Mouse (Mus musculus) adrenal gland, postnatal 14 days (tissue): ENCODE measurements around the gene Rnf5. TPM values are rescaled to one million over a fixed set of nuclear protein-coding genes. Genes with fewer than 3 reads are reported as not detected.

Experiments used
- DNase-seq: peaks from one replicate; pipeline ENCODE4 v3.0.0; 2021; ENCODE audit warnings: mixed read lengths
- long read RNA-seq, 2 experiments: library from polyadenylated mRNA; stranded (forward); transcript quantifications; one replicate each; pipeline ENCODE4 v2.0.0; 2021
- total RNA-seq: library from RNA; stranded (reverse); gene quantifications from 2 replicates; pipeline ENCODE4 v1.2.3, GENCODE M21; 2021

The Rnf5 gene
- total RNA-seq: 72.5 and 76.9 TPM in 2 replicates
- long read RNA-seq, experiment 1, transcript Rnf5-201 (6 exons, 1,238 nt): major isoform, 128 of 148 reads
- long read RNA-seq, experiment 1, partial matches to known transcripts: 10 of 148 reads
- long read RNA-seq, experiment 1, other reads (novel, unspliced or antisense): 9 of 148 reads
- long read RNA-seq, experiment 2, transcript Rnf5-201 (6 exons, 1,238 nt): major isoform, 98 of 117 reads
- long read RNA-seq, experiment 2, partial matches to known transcripts: 2 of 117 reads
- long read RNA-seq, experiment 2, other reads (novel, unspliced or antisense): 17 of 117 reads

- DNase-seq: peak; percentile 98
Observed at GRCm38 (mm10) chr17:34603375-34604060, at the start of gene Rnf5. TSS of gene Rnf5 (minus strand) at chr17:34603690.

GRCm38 (mm10) chr17:34652985-34653384, 49.5 kb upstream of the Rnf5 start:
- DNase-seq: no peak

GRCm38 (mm10) chr17:34652546-34652945, 49.1 kb upstream of the Rnf5 start:
- no peak for DNase-seq

GRCm38 (mm10) chr17:34651507-34652221, 48.2 kb upstream of the Rnf5 start:
- DNase-seq: peak; percentile 81

- DNase-seq: no peak
Observed at GRCm38 (mm10) chr17:34650781-34651180, 47.3 kb upstream of the Rnf5 start.

GRCm38 (mm10) chr17:34649106-34649864, 45.8 kb upstream of the Rnf5 start:
- DNase-seq: no peak

- DNase-seq: no peak
Observed at GRCm38 (mm10) chr17:34648141-34648890, 44.8 kb upstream of the Rnf5 start.

- DNase-seq: peak; percentile 98
Observed at GRCm38 (mm10) chr17:34646906-34647787, 43.7 kb upstream of the Rnf5 start, which contains the start of gene Atf6b. TSS of gene Atf6b (plus strand) at chr17:34647146.

GRCm38 (mm10) chr17:34645831-34646511, 42.5 kb upstream of the Rnf5 start:
- no peak for DNase-seq

GRCm38 (mm10) chr17:34645256-34645829, 41.9 kb upstream of the Rnf5 start:
- no peak for DNase-seq

GRCm38 (mm10) chr17:34644608-34645007, 41.1 kb upstream of the Rnf5 start, which contains the start of gene Fkbpl:
TSS of gene Fkbpl (plus strand) at chr17:34644764.
- peak; percentile 96 for DNase-seq

- no peak for DNase-seq
Observed at GRCm38 (mm10) chr17:34643944-34644343, 40.5 kb upstream of the Rnf5 start.

GRCm38 (mm10) chr17:34643379-34643778, 39.9 kb upstream of the Rnf5 start:
- DNase-seq: no peak

- DNase-seq: no peak
Observed at GRCm38 (mm10) chr17:34641945-34642344, 38.5 kb upstream of the Rnf5 start.

- peak; percentile 65 for DNase-seq
Observed at GRCm38 (mm10) chr17:34640778-34641601, 37.5 kb upstream of the Rnf5 start.

- no peak for DNase-seq
Observed at GRCm38 (mm10) chr17:34639461-34640255, 36.2 kb upstream of the Rnf5 start.

GRCm38 (mm10) chr17:34637459-34637858, 34.0 kb upstream of the Rnf5 start:
- no peak for DNase-seq

- peak; percentile 29 for DNase-seq
Observed at GRCm38 (mm10) chr17:34635671-34636070, 32.2 kb upstream of the Rnf5 start.
